Mouse (Mus musculus): ENCODE data around the gene Usp20. TPM values are rescaled to one million over a fixed set of nuclear protein-coding genes. Genes with fewer than 3 reads are reported as not detected.

The Usp20 gene
- polyA plus RNA-seq, 1 experiment from 2014 or later = 4.0 TPM

- no peaks in the 10 kb centered on the region for H3K4me1 ChIP-seq (replicated peaks; ENCODE audit: control insufficient read depth, insufficient read depth, low read length)
- WGBS = 83% methylated on average over 4 of the region's 4 CpGs
- H3K4me2 ChIP-seq (replicated peaks; ENCODE audit: low read depth) = no peak overlapping the region
- no peak overlapping the region for H3K4me3 ChIP-seq (ENCODE audit: low read depth, low read length)
- ATAC-seq = no peak
- H3K9me3 ChIP-seq (ENCODE audit: control insufficient read depth) = no peaks in the 10 kb centered on the region
- H3K27me3 ChIP-seq (replicated peaks; ENCODE audit: control insufficient read depth, insufficient read depth, low read length) = no peaks in the 10 kb centered on the region
- H3K36me3 ChIP-seq (ENCODE audit: control insufficient read depth, insufficient read depth) = peaks cover 8% of the 10 kb centered on the region; the same call in 1 of the 2 replicates
- no peak overlapping the region; the same call in 1 of the 2 replicates for H3K27ac ChIP-seq (ENCODE audit: low read depth, low read length)
- no peak for TF ChIP-seq CTCF (IDR thresholded peaks at IDR 0.05; ENCODE audit: low read depth)
- H3K9ac ChIP-seq (ENCODE audit: low read depth, low read length) = no peak overlapping the region
Observed at GRCm38 (mm10) chr2:31069114-31069445, 87.0 kb downstream of the Usp20 start.

- Histone ChIP-seq H3K4me2 (replicated peaks; ENCODE audit: low read depth) (no peak overlapping the region), H3K4me3 (ENCODE audit: low read depth, low read length) (no peak overlapping the region), H3K9ac (ENCODE audit: low read depth, low read length) (no peak overlapping the region), H3K9me3 (ENCODE audit: control insufficient read depth) (no peaks in the 10 kb centered on the region), H3K4me1 (replicated peaks; ENCODE audit: control insufficient read depth, insufficient read depth, low read length) (no peaks in the 10 kb centered on the region), H3K36me3 (ENCODE audit: control insufficient read depth, insufficient read depth) (peaks cover 8% of the 10 kb centered on the region; the same call in 1 of the 2 replicates), H3K27me3 (replicated peaks; ENCODE audit: control insufficient read depth, insufficient read depth, low read length) (no peaks in the 10 kb centered on the region), H3K27ac (ENCODE audit: low read depth, low read length) (no peak overlapping the region)
- no peak for ATAC-seq
- 93% methylated on average over 7 of the region's 7 CpGs for WGBS
- TF ChIP-seq CTCF (IDR thresholded peaks at IDR 0.05; ENCODE audit: low read depth) = no peak
Observed at GRCm38 (mm10) chr2:31069506-31069905, 87.4 kb downstream of the Usp20 start.

Other genes with a start within 250 kb of the Usp20 start
- gene 1700001O22Rik, start 178.6 kb upstream of the Usp20 start, polyA plus RNA-seq (2015; fragmentation: Nextera tagmentation; extraction: Ambion mirVana) = 0.58 and 0.60 TPM in 2 replicates
- gene Ntmt1, start 174.5 kb upstream of the Usp20 start, polyA plus RNA-seq (2015; fragmentation: Nextera tagmentation; extraction: Ambion mirVana) = 45.3 and 50.5 TPM in 2 replicates
- gene Asb6, start 151.9 kb upstream of the Usp20 start, polyA plus RNA-seq (2015; fragmentation: Nextera tagmentation; extraction: Ambion mirVana) = 12.9 and 13.0 TPM in 2 replicates
- 0.64 and 0.74 TPM in 2 replicates for gene Prrx2, start 147.3 kb upstream of the Usp20 start, polyA plus RNA-seq (2015; fragmentation: Nextera tagmentation; extraction: Ambion mirVana)
- gene Ptges, start 52.4 kb upstream of the Usp20 start, polyA plus RNA-seq (2015; fragmentation: Nextera tagmentation; extraction: Ambion mirVana) = 2.8 and 3.6 TPM in 2 replicates
- 13.3 and 14.6 TPM in 2 replicates for gene Tor1b, start 29.3 kb upstream of the Usp20 start, polyA plus RNA-seq (2015; fragmentation: Nextera tagmentation; extraction: Ambion mirVana)
- 90.3 and 95.4 TPM in 2 replicates for gene Tor1a, start 14.3 kb upstream of the Usp20 start, polyA plus RNA-seq (2015; fragmentation: Nextera tagmentation; extraction: Ambion mirVana)
- 28.2 and 29.3 TPM in 2 replicates for gene BC005624, start 78 bp upstream of the Usp20 start, polyA plus RNA-seq (2015; fragmentation: Nextera tagmentation; extraction: Ambion mirVana)
- gene Fnbp1, start 159.7 kb downstream of the Usp20 start, polyA plus RNA-seq (2015; fragmentation: Nextera tagmentation; extraction: Ambion mirVana) = 10.4 and 11.8 TPM in 2 replicates
- 46.8 and 48.3 TPM in 2 replicates for gene Gpr107, start 170.0 kb downstream of the Usp20 start, polyA plus RNA-seq (2015; fragmentation: Nextera tagmentation; extraction: Ambion mirVana)

All from intestine, postnatal 0 days (tissue).